Mouse (Mus musculus) adipocyte (in vitro differentiated cells): ENCODE results near the gene Foxn4.

Experiments
- DNase-seq: peaks from one replicate; pipeline ENCODE4 v3.0.0-alpha.2; 2016; ENCODE audit warnings: low spot score

The Foxn4 gene

DNA sequence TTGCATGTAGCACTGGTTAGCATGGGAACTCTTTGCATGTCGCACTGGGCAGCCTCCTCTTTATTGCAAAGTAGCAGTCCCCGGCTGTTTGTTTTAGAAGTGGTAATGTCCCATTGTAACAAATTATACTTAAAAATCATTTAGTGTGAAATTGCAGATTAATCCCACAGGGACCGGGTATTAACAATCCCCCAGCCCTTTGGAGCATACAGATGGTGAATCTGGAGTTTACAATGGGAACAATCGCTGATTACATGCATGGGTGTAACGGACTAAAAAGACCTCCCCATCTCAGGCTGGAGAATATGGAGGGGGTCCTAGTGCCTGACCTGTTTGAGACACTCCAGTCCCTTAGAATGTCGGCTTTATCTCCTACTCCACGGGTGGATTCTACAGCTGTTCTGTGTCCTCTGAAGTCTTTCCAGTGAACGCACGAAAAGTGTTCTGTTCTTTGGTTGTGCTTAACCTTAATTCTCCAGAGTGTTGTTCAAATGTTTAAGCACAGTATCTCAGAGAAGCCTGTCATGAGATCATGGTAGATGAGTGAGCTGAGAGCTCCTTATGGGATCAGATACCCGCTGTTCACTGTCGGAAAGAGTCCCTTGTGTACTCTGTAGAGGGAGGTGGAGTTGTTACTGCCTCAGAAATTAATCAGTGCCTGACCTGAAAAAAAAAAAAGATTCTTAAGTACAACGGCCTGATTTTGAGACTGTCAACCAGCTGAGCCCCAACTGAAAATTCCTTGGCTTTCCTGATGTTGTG lies 6.0 kb upstream of the Foxn4 start:
- no peak for DNase-seq

DNA sequence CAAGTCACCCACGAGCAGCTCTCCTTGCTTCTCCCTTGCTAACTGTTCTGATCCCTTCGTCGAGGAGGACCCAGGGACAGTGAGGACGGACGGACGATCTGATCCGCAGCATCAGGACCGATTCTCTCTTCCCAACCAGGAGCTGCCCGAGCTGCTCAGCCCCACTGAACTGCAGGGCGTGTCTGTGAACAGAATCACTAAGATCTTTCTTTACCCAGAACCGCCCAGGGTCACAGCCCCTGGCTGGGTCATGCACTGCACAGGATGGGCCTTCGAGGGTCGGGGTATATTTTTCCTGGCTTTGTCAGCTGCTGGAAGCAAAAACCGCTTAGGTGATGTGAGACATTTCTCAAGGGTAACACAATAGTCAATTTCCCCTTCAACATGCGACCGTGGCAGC lies 2.4 kb upstream of the Foxn4 start:
- no peak for DNase-seq

DNA sequence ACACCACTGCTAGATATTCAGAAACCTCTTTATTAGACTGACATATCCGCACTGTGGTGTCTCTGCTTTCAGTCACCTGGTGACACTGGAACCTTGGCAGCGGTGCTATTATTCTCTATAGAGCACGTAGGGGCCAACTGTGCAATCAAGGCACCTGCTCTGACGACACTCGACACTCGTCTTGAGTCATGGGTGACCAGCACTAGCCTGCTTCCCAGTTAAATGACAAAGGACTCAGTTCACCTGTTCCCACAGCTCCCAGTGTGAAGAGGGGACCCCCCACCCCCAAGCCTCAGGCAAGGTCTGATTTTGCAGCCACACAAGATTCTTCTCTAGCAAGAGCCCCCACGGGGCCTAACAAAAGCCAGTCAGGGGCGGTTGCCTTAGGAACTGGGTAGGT lies 1.7 kb upstream of the Foxn4 start:
- no peak for DNase-seq

- DNase-seq = peak; percentile 17
Measured at GRCm38 (mm10) chr5:114269984-114270383, 3.6 kb downstream of the Foxn4 start.

- DNase-seq = no peak
Measured at GRCm38 (mm10) chr5:114269499-114269898, 4.1 kb downstream of the Foxn4 start.

DNA sequence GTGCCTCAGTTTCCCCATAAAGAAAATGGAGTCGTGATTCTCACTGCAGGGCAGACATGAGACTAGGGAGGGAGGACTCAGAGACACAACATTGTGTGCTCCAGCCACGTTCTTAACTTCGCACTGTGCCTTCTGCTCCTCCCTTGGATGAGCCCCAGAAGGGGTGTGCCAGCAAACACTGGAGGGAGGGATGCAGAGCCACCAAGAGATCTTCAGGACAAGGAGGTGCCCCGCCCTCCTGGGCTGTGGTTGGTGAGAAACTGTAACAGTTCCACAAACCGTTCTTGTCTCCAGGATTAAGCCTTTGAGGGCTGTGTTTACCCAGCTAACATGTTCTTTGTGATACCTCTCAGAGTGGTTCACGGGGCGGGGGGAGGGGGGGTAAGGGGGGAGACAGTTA lies 5.0 kb downstream of the Foxn4 start:
- no peak for DNase-seq

GRCm38 (mm10) chr5:114264791-114265190 lies 8.8 kb downstream of the Foxn4 start:
- DNase-seq = no peak

GRCm38 (mm10) chr5:114264030-114264459 lies 9.6 kb downstream of the Foxn4 start:
- DNase-seq = no peak

- no peak for DNase-seq
Measured at GRCm38 (mm10) chr5:114261494-114261893, 12.1 kb downstream of the Foxn4 start.

- DNase-seq = no peak
Measured at GRCm38 (mm10) chr5:114259495-114259894, 14.1 kb downstream of the Foxn4 start.

- DNase-seq = peak; percentile 75
Measured at GRCm38 (mm10) chr5:114248174-114248589, 25.4 kb downstream of the Foxn4 start.

DNA sequence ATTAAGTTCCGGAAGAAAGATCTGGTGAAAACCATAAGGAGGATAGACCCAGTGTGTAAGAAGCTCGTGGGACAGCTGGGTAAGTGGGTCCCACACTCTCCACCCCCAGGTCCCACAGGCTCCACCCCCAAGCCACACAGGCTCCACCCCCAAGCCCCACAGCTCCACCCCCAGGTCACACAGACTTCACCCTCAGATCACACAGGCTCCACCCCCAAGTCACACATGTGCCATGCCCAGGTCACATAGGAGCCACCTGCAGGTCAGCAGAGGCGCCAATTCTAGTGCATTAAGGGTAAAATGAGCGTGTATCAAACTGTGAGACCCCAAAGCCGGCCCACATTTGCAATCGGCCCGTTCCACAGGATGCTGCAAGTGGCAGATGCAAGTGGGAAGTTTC lies 27.1 kb downstream of the Foxn4 start:
- DNase-seq = no peak

DNA sequence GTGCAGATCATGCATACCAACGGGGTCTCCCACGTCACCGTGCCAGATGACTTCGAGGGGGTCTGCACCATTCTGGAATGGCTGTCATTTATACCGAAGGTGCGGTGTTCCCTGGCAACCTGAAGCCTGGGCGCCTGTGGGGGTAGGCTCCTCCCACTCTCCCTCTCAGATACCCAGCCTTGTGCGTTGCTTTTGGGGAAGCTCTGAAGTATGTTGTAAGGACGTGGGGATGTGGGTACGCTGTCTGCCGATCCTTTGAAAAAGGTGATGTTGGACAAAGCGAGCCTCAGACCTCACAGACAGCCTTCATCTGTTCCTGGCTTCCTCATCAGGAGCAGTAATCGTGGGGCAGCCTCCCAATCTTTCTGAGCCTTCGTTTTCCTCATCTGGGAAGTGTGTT lies 33.9 kb downstream of the Foxn4 start:
- DNase-seq = no peak

GRCm38 (mm10) chr5:114238924-114239323 lies 34.7 kb downstream of the Foxn4 start:
- DNase-seq = no peak

- no peak for DNase-seq
Measured at GRCm38 (mm10) chr5:114228901-114229300, 44.7 kb downstream of the Foxn4 start.

DNA sequence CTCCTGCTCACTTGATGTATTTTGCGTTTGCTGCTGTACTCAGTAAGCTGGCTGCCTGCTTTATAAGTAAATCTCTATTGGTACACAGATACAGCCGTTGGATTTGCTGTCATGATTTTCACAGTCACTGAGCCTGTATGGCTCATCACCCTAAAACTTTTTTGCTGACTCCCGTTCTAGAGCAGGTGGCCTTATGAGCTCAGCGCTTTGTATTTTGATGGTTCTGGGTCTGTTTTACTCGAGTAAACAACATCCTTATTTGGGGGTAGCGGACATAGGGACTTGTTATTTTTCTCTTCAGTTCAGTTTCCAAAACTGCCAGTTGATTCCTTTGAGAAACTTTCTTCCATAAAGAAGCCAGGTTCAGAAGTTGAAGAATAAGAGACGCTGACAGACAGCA lies 47.6 kb downstream of the Foxn4 start:
- DNase-seq = peak; percentile 32

- DNase-seq = no peak
Measured at GRCm38 (mm10) chr5:114218771-114219170, 54.8 kb downstream of the Foxn4 start.

GRCm38 (mm10) chr5:114213183-114213582 lies 60.4 kb downstream of the Foxn4 start:
- DNase-seq = no peak

DNA sequence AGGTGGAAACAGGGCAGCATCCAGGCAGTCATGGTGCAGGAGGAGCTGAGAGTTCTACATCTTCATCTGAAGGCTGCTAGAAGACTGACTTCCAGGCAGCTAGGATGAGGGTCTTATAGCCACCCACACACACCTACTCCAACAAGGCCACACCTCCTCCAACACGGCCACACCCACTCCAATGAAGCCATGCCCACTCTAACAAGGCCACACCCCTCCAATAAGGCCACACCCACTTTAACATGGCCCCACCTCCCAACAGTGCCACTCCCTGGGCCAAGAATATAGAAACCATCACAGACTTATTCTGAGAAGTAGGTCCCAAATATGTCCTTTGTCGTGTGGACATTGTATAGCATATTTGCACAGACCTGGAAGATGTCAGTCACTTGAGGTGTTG lies 67.4 kb downstream of the Foxn4 start:
- no peak for DNase-seq
